Mouse (Mus musculus): ENCODE data around the gene Snrnp70. TPM values are rescaled to one million over a fixed set of nuclear protein-coding genes. Genes with fewer than 3 reads are reported as not detected.

Snrnp70 gene
- total and polyA plus RNA-seq, 3 experiments: 182 to 457 (median 197) TPM

GRCm38 (mm10) chr7:45338161-45338911 lies 57.2 kb downstream of the Snrnp70 start:
- dilution Hi-C loops (cut with MboI; ENCODE audit: extremely low pct_ligation_motif_present, extremely low pct_unique_long_range_greater_than_20kb, low sequenced_read_pairs) (no loop called here), in situ Hi-C loops (cut with MboI; ENCODE audit: low pct_ligation_motif_present, low pct_unique_long_range_greater_than_20kb, low sequenced_read_pairs) (no loop called here)
- TF ChIP-seq MAX (IDR thresholded peaks at IDR 0.05; ENCODE audit: low read length): 0 out of 2 replicates have a peak, but pooled peaks have one; percentile 16
- peak; percentile 58; the same call in 1 of the 2 replicates for TF ChIP-seq CHD2 (IDR thresholded peaks at IDR 0.05; ENCODE audit: low read length)
- no peak for TF ChIP-seq MAFK (IDR thresholded peaks at IDR 0.05; ENCODE audit: insufficient replicate concordance, low read length)
- no peaks in the 10 kb centered on the region for H3K36me3 ChIP-seq (replicated peaks in 1 of 2; ENCODE audit: control insufficient read depth in 1 of 2, insufficient read depth in 1 of 2, low read length in 1 of 2)
- peaks cover 37 to 60% of the 10 kb centered on the region in 2 experiments for H3K4me1 ChIP-seq (ENCODE audit: control insufficient read depth in 1 of 2, insufficient read depth in 2 of 2)
- peak overlapping the region; percentile 86 for H3K4me2 ChIP-seq (ENCODE audit: insufficient read depth, low read depth, poor library complexity, severe bottlenecking)
- H3K9me3 ChIP-seq (replicated peaks; ENCODE audit: low read length): peaks cover 2% of the 10 kb centered on the region
- peak overlapping the region in 2 of 3 experiments; percentile 14 to 60 for H3K4me3 ChIP-seq (replicated peaks in 1 of 3; ENCODE audit: low read depth in 2 of 3, low read length in 2 of 3, poor library complexity in 1 of 3)
- no peak overlapping the region for H3K27ac ChIP-seq (ENCODE audit: insufficient read depth, low read depth)
- no peak overlapping the region for H3K9ac ChIP-seq (ENCODE audit: insufficient read depth, low read depth)
- peak; percentile 44 for DNase-seq (ENCODE audit: extremely low read depth)
- peaks cover 72% of the 10 kb centered on the region for H3K27me3 ChIP-seq (replicated peaks)
- H3K79me2 ChIP-seq (replicated peaks; ENCODE audit: control insufficient read depth, extremely low read depth, insufficient read depth, poor library complexity, severe bottlenecking): no peaks in the 10 kb centered on the region

GRCm38 (mm10) chr7:45337469-45337868 lies 58.1 kb downstream of the Snrnp70 start:
- Histone ChIP-seq H3K4me1 (ENCODE audit: control insufficient read depth in 1 of 2, insufficient read depth in 2 of 2) (peaks cover 43 to 69% of the 10 kb centered on the region in 2 experiments), H3K79me2 (replicated peaks; ENCODE audit: control insufficient read depth, extremely low read depth, insufficient read depth, poor library complexity, severe bottlenecking) (no peaks in the 10 kb centered on the region), H3K4me2 (ENCODE audit: insufficient read depth, low read depth, poor library complexity, severe bottlenecking) (no peak overlapping the region), H3K9ac (ENCODE audit: insufficient read depth, low read depth) (no peak overlapping the region), H3K27me3 (replicated peaks) (peaks cover 77% of the 10 kb centered on the region), H3K9me3 (replicated peaks; ENCODE audit: low read length) (peaks cover 2% of the 10 kb centered on the region), H3K27ac (ENCODE audit: insufficient read depth, low read depth) (no peak overlapping the region), H3K4me3 (replicated peaks in 1 of 3; ENCODE audit: low read depth in 2 of 3, low read length in 2 of 3, poor library complexity in 1 of 3) (no peak overlapping the region), H3K36me3 (replicated peaks in 1 of 2; ENCODE audit: control insufficient read depth in 1 of 2, insufficient read depth in 1 of 2, low read length in 1 of 2) (no peaks in the 10 kb centered on the region)
- DNase-seq (ENCODE audit: extremely low read depth): no peak
- in situ Hi-C loops (cut with MboI; ENCODE audit: low pct_ligation_motif_present, low pct_unique_long_range_greater_than_20kb, low sequenced_read_pairs): no loop called here
- dilution Hi-C loops (cut with MboI; ENCODE audit: extremely low pct_ligation_motif_present, extremely low pct_unique_long_range_greater_than_20kb, low sequenced_read_pairs): no loop called here
- TF ChIP-seq JUND (conservative IDR thresholded peaks at IDR 0.05; ENCODE audit: low read depth, low read length) (no peak), POLR2AphosphoS2 (IDR thresholded peaks at IDR 0.05; ENCODE audit: low read depth, low read length) (no peak), MAX (IDR thresholded peaks at IDR 0.05; ENCODE audit: low read length) (no peak), SIN3A (IDR thresholded peaks at IDR 0.05; ENCODE audit: low read length) (no peak), MAZ (IDR thresholded peaks at IDR 0.05; ENCODE audit: low read depth, low read length) (no peak), NRF1 (IDR thresholded peaks at IDR 0.05; ENCODE audit: low read depth, low read length) (no peak), RCOR1 (conservative IDR thresholded peaks at IDR 0.05; ENCODE audit: low read depth, low read length) (no peak), IRF4 (IDR thresholded peaks at IDR 0.05; ENCODE audit: low read depth, low read length) (no peak), KAT2A (IDR thresholded peaks at IDR 0.05; ENCODE audit: insufficient replicate concordance, low read length) (no peak), JUN (IDR thresholded peaks at IDR 0.05; ENCODE audit: insufficient read depth, low read depth, low read length) (no peak), CHD1 (IDR thresholded peaks at IDR 0.05; ENCODE audit: low read depth, low read length) (no peak), GABPA (IDR thresholded peaks at IDR 0.05; ENCODE audit: insufficient replicate concordance, low read depth, low read length) (no peak), TBP (conservative IDR thresholded peaks at IDR 0.05; ENCODE audit: low read depth, low read length) (no peak), E2F4 (IDR thresholded peaks at IDR 0.05; ENCODE audit: insufficient replicate concordance, low read depth, low read length) (no peak), POLR2A (IDR thresholded peaks at IDR 0.05; ENCODE audit: low read depth, low read length) (no peak), MAFK (IDR thresholded peaks at IDR 0.05; ENCODE audit: insufficient replicate concordance, low read length) (no peak), HCFC1 (IDR thresholded peaks at IDR 0.05; ENCODE audit: low read depth, low read length) (no peak), RAD21 (IDR thresholded peaks at IDR 0.05; ENCODE audit: low read depth, low read length) (no peak), EP300 (IDR thresholded peaks at IDR 0.05; ENCODE audit: low read length) (no peak), TCF12 (IDR thresholded peaks at IDR 0.05; ENCODE audit: low read depth, low read length) (no peak)
